Mouse (Mus musculus): ENCODE results near the gene Srxn1. TPM values are rescaled to one million over a fixed set of nuclear protein-coding genes. Genes with fewer than 3 reads are reported as not detected.

Srxn1 gene
- polyA plus RNA-seq, 1 experiment from 2014 or later: 13.6 TPM

GRCm38 (mm10) chr2:152086451-152086850 lies 18.9 kb upstream of the Srxn1 start:
- H3K36me3 ChIP-seq (ENCODE audit: control insufficient read depth, insufficient read depth): peaks cover 3% of the 10 kb centered on the region; the same call in 1 of the 2 replicates
- 66% methylated on average over 6 of the region's 6 CpGs for WGBS
- no peak for ATAC-seq
- H3K4me1 ChIP-seq (replicated peaks; ENCODE audit: control insufficient read depth, insufficient read depth, low read length): peaks cover 68% of the 10 kb centered on the region
- no peaks in the 10 kb centered on the region for H3K27me3 ChIP-seq (replicated peaks; ENCODE audit: control insufficient read depth, insufficient read depth, low read length)
- no peak overlapping the region for H3K27ac ChIP-seq (ENCODE audit: low read length)
- H3K9ac ChIP-seq (replicated peaks; ENCODE audit: low read depth, low read length): 0 out of 2 replicates have a peak overlapping the region, but pooled peaks have one; percentile 33
- peak overlapping the region; percentile 39 for H3K4me2 ChIP-seq (ENCODE audit: low read length)
- H3K9me3 ChIP-seq (ENCODE audit: control insufficient read depth, low read length): no peaks in the 10 kb centered on the region
- H3K4me3 ChIP-seq (replicated peaks; ENCODE audit: low read length): peak overlapping the region; percentile 17

- no peak overlapping the region for H3K9ac ChIP-seq (replicated peaks; ENCODE audit: low read depth, low read length)
- 62% methylated on average over 5 of the region's 5 CpGs for WGBS
- H3K4me2 ChIP-seq (ENCODE audit: low read length): peak overlapping the region; percentile 39
- no peaks in the 10 kb centered on the region for H3K27me3 ChIP-seq (replicated peaks; ENCODE audit: control insufficient read depth, insufficient read depth, low read length)
- H3K4me1 ChIP-seq (replicated peaks; ENCODE audit: control insufficient read depth, insufficient read depth, low read length): peaks cover 68% of the 10 kb centered on the region
- no peak for ATAC-seq
- peaks cover 3% of the 10 kb centered on the region; the same call in 1 of the 2 replicates for H3K36me3 ChIP-seq (ENCODE audit: control insufficient read depth, insufficient read depth)
- H3K4me3 ChIP-seq (replicated peaks; ENCODE audit: low read length): no peak overlapping the region
- no peaks in the 10 kb centered on the region for H3K9me3 ChIP-seq (ENCODE audit: control insufficient read depth, low read length)
- no peak overlapping the region for H3K27ac ChIP-seq (ENCODE audit: low read length)
Measured at GRCm38 (mm10) chr2:152087111-152087510, 18.2 kb upstream of the Srxn1 start.

GRCm38 (mm10) chr2:152089078-152089477 lies 16.2 kb upstream of the Srxn1 start:
- Histone ChIP-seq H3K4me3 (replicated peaks; ENCODE audit: low read length) (no peak overlapping the region), H3K36me3 (ENCODE audit: control insufficient read depth, insufficient read depth) (peaks cover 3% of the 10 kb centered on the region; the same call in 1 of the 2 replicates), H3K4me2 (ENCODE audit: low read length) (no peak overlapping the region), H3K27me3 (replicated peaks; ENCODE audit: control insufficient read depth, insufficient read depth, low read length) (no peaks in the 10 kb centered on the region), H3K4me1 (replicated peaks; ENCODE audit: control insufficient read depth, insufficient read depth, low read length) (peaks cover 72% of the 10 kb centered on the region), H3K9me3 (ENCODE audit: control insufficient read depth, low read length) (no peaks in the 10 kb centered on the region), H3K9ac (replicated peaks; ENCODE audit: low read depth, low read length) (no peak overlapping the region), H3K27ac (ENCODE audit: low read length) (no peak overlapping the region)
- ATAC-seq: no peak
- WGBS: 5% methylated on average over 4 of the region's 4 CpGs

DNA sequence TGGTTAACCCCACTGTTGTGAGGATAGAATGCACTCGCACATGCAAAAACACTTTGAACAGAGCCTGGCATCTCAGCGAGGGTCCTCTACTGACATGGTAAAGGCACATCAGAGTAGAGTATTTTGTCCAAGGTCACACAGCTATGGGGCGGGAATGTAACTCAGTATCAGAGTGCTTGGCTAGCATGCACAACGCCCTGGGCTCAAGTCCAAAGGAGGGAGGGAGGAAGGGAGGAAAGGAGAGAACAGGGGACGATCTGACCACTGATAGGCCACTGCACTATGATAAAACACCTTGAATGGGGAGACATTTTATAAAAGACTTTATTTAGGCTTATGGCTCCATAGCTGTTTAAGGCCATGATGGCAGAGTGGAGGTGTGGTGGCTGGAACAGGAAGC lies 15.7 kb upstream of the Srxn1 start:
- H3K4me1 ChIP-seq (replicated peaks; ENCODE audit: control insufficient read depth, insufficient read depth, low read length): peaks cover 71% of the 10 kb centered on the region
- H3K9me3 ChIP-seq (ENCODE audit: control insufficient read depth, low read length): no peaks in the 10 kb centered on the region

DNA sequence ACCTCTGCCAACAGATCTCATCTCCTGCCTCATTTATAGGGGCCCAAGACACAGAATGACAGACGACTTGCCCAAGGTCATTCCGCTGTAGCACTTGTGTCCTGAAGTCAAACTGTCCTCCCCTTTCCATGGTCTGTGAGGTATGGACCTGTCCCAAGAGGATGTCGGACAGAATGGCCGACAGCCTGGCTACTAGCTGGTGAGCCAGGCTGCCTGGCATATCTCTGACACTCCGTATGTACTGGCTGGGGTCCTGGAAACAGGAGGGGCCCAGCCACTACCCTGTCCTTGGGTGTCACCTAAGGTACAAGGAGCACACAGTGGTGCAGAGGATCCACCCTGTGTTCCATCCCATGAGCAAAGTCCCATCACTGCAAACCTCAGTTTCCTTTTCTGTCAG lies 14.8 kb upstream of the Srxn1 start:
- ATAC-seq: no peak
- Histone ChIP-seq H3K27me3 (replicated peaks; ENCODE audit: control insufficient read depth, insufficient read depth, low read length) (no peaks in the 10 kb centered on the region), H3K9me3 (ENCODE audit: control insufficient read depth, low read length) (no peaks in the 10 kb centered on the region), H3K4me2 (ENCODE audit: low read length) (no peak overlapping the region), H3K36me3 (ENCODE audit: control insufficient read depth, insufficient read depth) (peaks cover 3% of the 10 kb centered on the region; the same call in 1 of the 2 replicates), H3K4me3 (replicated peaks; ENCODE audit: low read length) (no peak overlapping the region), H3K9ac (replicated peaks; ENCODE audit: low read depth, low read length) (no peak overlapping the region), H3K4me1 (replicated peaks; ENCODE audit: control insufficient read depth, insufficient read depth, low read length) (peaks cover 70% of the 10 kb centered on the region), H3K27ac (ENCODE audit: low read length) (no peak overlapping the region)
- 86% methylated on average over 5 of the region's 5 CpGs for WGBS

More for the DNA sequence above, 15.7 kb upstream of the Srxn1 start:
- Histone ChIP-seq H3K27ac (ENCODE audit: low read length) (no peak overlapping the region), H3K9ac (replicated peaks; ENCODE audit: low read depth, low read length) (no peak overlapping the region), H3K4me2 (ENCODE audit: low read length) (no peak overlapping the region), H3K36me3 (ENCODE audit: control insufficient read depth, insufficient read depth) (peaks cover 3% of the 10 kb centered on the region; the same call in 1 of the 2 replicates), H3K4me3 (replicated peaks; ENCODE audit: low read length) (no peak overlapping the region), H3K27me3 (replicated peaks; ENCODE audit: control insufficient read depth, insufficient read depth, low read length) (no peaks in the 10 kb centered on the region)
- ATAC-seq: no peak
- WGBS: 78% methylated on average over 5 of the region's 5 CpGs

DNA sequence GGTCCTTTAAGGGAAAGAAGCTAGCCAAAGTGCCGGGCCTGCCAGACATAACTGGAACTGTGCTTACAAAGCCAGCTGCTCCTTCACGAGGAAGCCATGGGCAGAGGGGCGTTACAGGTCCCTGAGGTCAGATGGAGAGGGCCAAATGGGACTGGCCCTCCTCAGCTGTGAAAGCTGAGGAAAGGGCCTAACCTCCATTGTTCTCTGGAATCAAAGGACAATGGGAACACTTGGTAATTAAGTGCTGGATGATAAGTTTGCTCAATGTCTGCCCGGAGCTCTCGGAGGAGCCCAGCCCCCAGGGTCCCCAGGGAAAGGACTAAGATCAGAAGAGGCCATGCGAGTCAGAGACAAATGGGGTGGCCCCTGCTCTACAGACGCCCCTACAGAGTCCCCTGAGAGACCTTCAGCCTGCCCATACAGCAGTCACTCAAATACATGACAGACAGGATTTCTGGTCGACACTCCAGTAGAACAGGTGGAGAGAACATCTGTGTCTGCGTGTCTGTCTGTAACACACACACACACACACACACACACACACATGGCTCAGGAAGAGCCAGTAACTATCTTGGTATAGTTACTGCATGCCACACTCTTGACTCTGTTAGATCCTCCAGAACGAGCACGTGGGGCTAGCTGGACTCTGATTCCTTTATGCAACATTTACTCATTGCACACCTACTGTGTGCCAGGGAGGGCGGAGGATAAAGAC lies 13.8 kb upstream of the Srxn1 start:
- Histone ChIP-seq H3K9ac (replicated peaks; ENCODE audit: low read depth, low read length) (no peak overlapping the region), H3K4me2 (ENCODE audit: low read length) (no peak overlapping the region)
- no peak for ATAC-seq

GRCm38 (mm10) chr2:152092927-152093326 lies 12.4 kb upstream of the Srxn1 start:
- peak overlapping the region; percentile 45 for H3K9ac ChIP-seq (replicated peaks; ENCODE audit: low read depth, low read length)
- H3K27ac ChIP-seq (ENCODE audit: low read length): peak overlapping the region; percentile 17; the same call in 1 of the 2 replicates
- no peaks in the 10 kb centered on the region for H3K9me3 ChIP-seq (ENCODE audit: control insufficient read depth, low read length)
- WGBS: 6% methylated on average over 45 of the region's 45 CpGs
- peak overlapping the region; percentile 37 for H3K4me3 ChIP-seq (replicated peaks; ENCODE audit: low read length)
- no peaks in the 10 kb centered on the region for H3K27me3 ChIP-seq (replicated peaks; ENCODE audit: control insufficient read depth, insufficient read depth, low read length)
- peaks cover 3% of the 10 kb centered on the region; the same call in 1 of the 2 replicates for H3K36me3 ChIP-seq (ENCODE audit: control insufficient read depth, insufficient read depth)
- peaks cover 50% of the 10 kb centered on the region for H3K4me1 ChIP-seq (replicated peaks; ENCODE audit: control insufficient read depth, insufficient read depth, low read length)
- peak overlapping the region; percentile 40 for H3K4me2 ChIP-seq (ENCODE audit: low read length)
- ATAC-seq: peak; percentile 14

More for the DNA sequence above, 13.8 kb upstream of the Srxn1 start:
- H3K4me1 ChIP-seq (replicated peaks; ENCODE audit: control insufficient read depth, insufficient read depth, low read length): peaks cover 65% of the 10 kb centered on the region
- H3K4me3 ChIP-seq (replicated peaks; ENCODE audit: low read length): no peak overlapping the region
- H3K27me3 ChIP-seq (replicated peaks; ENCODE audit: control insufficient read depth, insufficient read depth, low read length): no peaks in the 10 kb centered on the region
- peaks cover 3% of the 10 kb centered on the region; the same call in 1 of the 2 replicates for H3K36me3 ChIP-seq (ENCODE audit: control insufficient read depth, insufficient read depth)
- WGBS: 19% methylated on average over 12 of the region's 12 CpGs
- H3K9me3 ChIP-seq (ENCODE audit: control insufficient read depth, low read length): no peaks in the 10 kb centered on the region
- no peak overlapping the region for H3K27ac ChIP-seq (ENCODE audit: low read length)

DNA sequence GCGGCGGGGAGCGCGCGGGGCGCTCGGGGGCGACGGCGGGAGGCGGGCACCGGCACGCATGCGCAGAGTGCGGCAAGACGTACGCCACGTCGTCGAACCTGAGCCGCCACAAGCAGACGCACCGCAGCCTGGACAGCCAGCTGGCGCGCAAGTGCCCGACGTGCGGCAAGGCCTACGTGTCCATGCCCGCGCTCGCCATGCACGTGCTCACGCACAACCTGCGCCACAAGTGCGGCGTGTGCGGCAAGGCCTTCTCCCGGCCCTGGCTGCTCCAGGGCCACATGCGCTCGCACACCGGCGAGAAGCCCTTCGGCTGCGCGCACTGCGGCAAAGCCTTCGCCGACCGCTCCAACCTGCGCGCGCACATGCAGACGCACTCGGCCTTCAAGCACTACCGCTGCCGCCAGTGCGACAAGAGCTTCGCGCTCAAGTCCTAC lies 11.9 kb upstream of the Srxn1 start:
- WGBS: 1% methylated on average over 50 of the region's 60 CpGs
- Histone ChIP-seq H3K27me3 (replicated peaks; ENCODE audit: control insufficient read depth, insufficient read depth, low read length) (no peaks in the 10 kb centered on the region), H3K36me3 (ENCODE audit: control insufficient read depth, insufficient read depth) (0 out of 2 replicates have a peak, but pooled peaks cover 3% of the 10 kb centered on the region), H3K9ac (replicated peaks; ENCODE audit: low read depth, low read length) (peak overlapping the region; percentile 45), H3K27ac (ENCODE audit: low read length) (no peak overlapping the region), H3K4me1 (replicated peaks; ENCODE audit: control insufficient read depth, insufficient read depth, low read length) (peaks cover 47% of the 10 kb centered on the region), H3K4me3 (replicated peaks; ENCODE audit: low read length) (peak overlapping the region; percentile 37), H3K9me3 (ENCODE audit: control insufficient read depth, low read length) (no peaks in the 10 kb centered on the region), H3K4me2 (ENCODE audit: low read length) (peak overlapping the region; percentile 47)
- ATAC-seq: peak; percentile 9; the same call in 1 of the 2 replicates

- Histone ChIP-seq H3K4me3 (replicated peaks; ENCODE audit: low read length) (no peak overlapping the region), H3K4me1 (replicated peaks; ENCODE audit: control insufficient read depth, insufficient read depth, low read length) (peaks cover 40% of the 10 kb centered on the region), H3K9me3 (ENCODE audit: control insufficient read depth, low read length) (no peaks in the 10 kb centered on the region), H3K27me3 (replicated peaks; ENCODE audit: control insufficient read depth, insufficient read depth, low read length) (no peaks in the 10 kb centered on the region), H3K4me2 (ENCODE audit: low read length) (peak overlapping the region; percentile 22; the same call in 1 of the 2 replicates), H3K9ac (replicated peaks; ENCODE audit: low read depth, low read length) (peak overlapping the region; percentile 36), H3K36me3 (ENCODE audit: control insufficient read depth, insufficient read depth) (0 out of 2 replicates have a peak, but pooled peaks cover 2% of the 10 kb centered on the region), H3K27ac (ENCODE audit: low read length) (no peak overlapping the region; the same call in 1 of the 2 replicates)
- 0 out of 2 replicates have a peak, but pooled peaks have one; percentile 1 for ATAC-seq
- 11% methylated on average over 29 of the region's 29 CpGs for WGBS
Measured at GRCm38 (mm10) chr2:152094856-152095545, 10.3 kb upstream of the Srxn1 start.
